Mouse (Mus musculus): ENCODE data around the gene Stx8. TPM values are rescaled to one million over a fixed set of nuclear protein-coding genes. Genes with fewer than 3 reads are reported as not detected.
A peak's percentile ranks its signal among the peaks of the same experiment; 100 is the strongest.

Stx8 gene
- polyA plus RNA-seq, 1 experiment from 2014 or later = 48.6 TPM

DNA sequence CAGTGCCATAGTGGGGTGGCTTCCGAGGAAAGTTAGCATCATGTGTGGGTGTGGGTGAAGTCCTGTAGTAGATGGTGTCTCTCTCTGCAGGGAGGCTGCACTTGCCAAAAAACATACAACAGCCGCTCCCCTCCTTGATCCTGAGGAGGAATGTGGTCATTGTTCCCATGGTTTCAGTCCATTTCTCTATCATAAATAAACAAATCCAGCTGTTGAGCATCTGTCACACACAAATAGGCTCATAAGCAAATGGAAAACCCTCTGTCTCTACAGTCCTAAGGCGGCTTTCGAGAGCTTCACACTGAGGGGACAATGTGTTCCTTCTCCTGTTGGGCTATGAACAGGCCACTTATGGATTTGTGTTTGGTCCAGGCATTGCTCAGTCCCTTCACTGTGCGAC lies 56.9 kb downstream of the Stx8 start:
- no peak overlapping the region for H3K4me3 ChIP-seq (ENCODE audit: low read depth, low read length)
- H3K9ac ChIP-seq = no peak overlapping the region
- H3K27ac ChIP-seq (ENCODE audit: low read depth) = peak overlapping the region; percentile 71; the same call in 1 of the 2 replicates
- H3K27me3 ChIP-seq (ENCODE audit: insufficient read depth, low read length) = no peaks in the 10 kb centered on the region
- no peaks in the 10 kb centered on the region for H3K36me3 ChIP-seq (ENCODE audit: insufficient read depth)
- DNase-seq (peak; percentile 89), ATAC-seq (ENCODE audit: insufficient read depth) (peak; percentile 88)
- H3K9me3 ChIP-seq (ENCODE audit: low read depth, low read length) = no peaks in the 10 kb centered on the region
- 27% methylated on average over 5 of the region's 5 CpGs for WGBS
- H3K4me1 ChIP-seq (ENCODE audit: insufficient read depth) = peaks cover 26% of the 10 kb centered on the region
- H3K4me2 ChIP-seq = no peak overlapping the region
- TF ChIP-seq CTCF (IDR thresholded peaks at IDR 0.05; ENCODE audit: low read depth) = no peak

- no peaks in the 10 kb centered on the region for H3K27me3 ChIP-seq (ENCODE audit: insufficient read depth, low read length)
- ATAC-seq (ENCODE audit: insufficient read depth) (peak; percentile 45; the same call in 1 of the 2 replicates), DNase-seq (no peak)
- no peak overlapping the region for H3K4me2 ChIP-seq
- H3K36me3 ChIP-seq (ENCODE audit: insufficient read depth) = no peaks in the 10 kb centered on the region
- no peak for TF ChIP-seq CTCF (IDR thresholded peaks at IDR 0.05; ENCODE audit: low read depth)
- H3K4me3 ChIP-seq (ENCODE audit: low read depth, low read length) = no peak overlapping the region
- 30% methylated on average over 8 of the region's 8 CpGs for WGBS
- H3K9me3 ChIP-seq (ENCODE audit: low read depth, low read length) = no peaks in the 10 kb centered on the region
- H3K27ac ChIP-seq (ENCODE audit: low read depth) = peak overlapping the region; percentile 71; the same call in 1 of the 2 replicates
- H3K9ac ChIP-seq = no peak overlapping the region
- H3K4me1 ChIP-seq (ENCODE audit: insufficient read depth) = peaks cover 22% of the 10 kb centered on the region
Observed at GRCm38 (mm10) chr11:68023811-68024369, 57.9 kb downstream of the Stx8 start.

- DNase-seq (no peak), ATAC-seq (ENCODE audit: insufficient read depth) (no peak)
- H3K4me1 ChIP-seq (ENCODE audit: insufficient read depth) = peaks cover 16% of the 10 kb centered on the region
- 73% methylated on average over 5 of the region's 5 CpGs for WGBS
- no peak overlapping the region for H3K4me2 ChIP-seq
- H3K27ac ChIP-seq (ENCODE audit: low read depth) = no peak overlapping the region
- no peaks in the 10 kb centered on the region for H3K27me3 ChIP-seq (ENCODE audit: insufficient read depth, low read length)
- no peaks in the 10 kb centered on the region for H3K9me3 ChIP-seq (ENCODE audit: low read depth, low read length)
- no peaks in the 10 kb centered on the region for H3K36me3 ChIP-seq (ENCODE audit: insufficient read depth)
- TF ChIP-seq CTCF (IDR thresholded peaks at IDR 0.05; ENCODE audit: low read depth) = no peak
- no peak overlapping the region for H3K9ac ChIP-seq
- H3K4me3 ChIP-seq (ENCODE audit: low read depth, low read length) = no peak overlapping the region
Observed at GRCm38 (mm10) chr11:68026590-68026989, 60.6 kb downstream of the Stx8 start.

DNA sequence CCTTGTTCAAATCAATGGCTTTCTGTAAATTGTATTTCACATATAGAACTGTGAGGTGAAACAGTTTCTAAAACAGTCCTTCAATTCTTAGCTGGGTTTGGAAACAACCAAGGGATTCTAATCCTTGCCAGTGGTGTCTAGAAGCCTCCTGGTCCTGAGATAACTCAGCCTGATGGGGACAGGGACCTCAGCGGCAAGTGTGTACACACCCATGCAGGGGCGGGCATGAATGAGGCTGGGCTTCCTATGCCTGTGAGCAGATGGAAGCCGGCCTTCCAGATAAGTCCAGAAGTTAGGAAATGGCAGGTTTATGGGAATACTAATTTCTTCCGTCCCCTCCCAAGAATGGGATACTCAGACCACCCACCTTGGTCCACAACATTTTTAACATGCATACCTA lies 63.1 kb downstream of the Stx8 start:
- H3K4me2 ChIP-seq = no peak overlapping the region
- no peak overlapping the region for H3K4me3 ChIP-seq (ENCODE audit: low read depth, low read length)
- H3K4me1 ChIP-seq (ENCODE audit: insufficient read depth) = peaks cover 1% of the 10 kb centered on the region; the same call in 1 of the 2 replicates
- no peak for ATAC-seq (ENCODE audit: insufficient read depth)
- no peaks in the 10 kb centered on the region for H3K27me3 ChIP-seq (ENCODE audit: insufficient read depth, low read length)
- no peak for DNase-seq
- no peaks in the 10 kb centered on the region for H3K9me3 ChIP-seq (ENCODE audit: low read depth, low read length)
- no peak for TF ChIP-seq CTCF (IDR thresholded peaks at IDR 0.05; ENCODE audit: low read depth)
- 45% methylated on average over 4 of the region's 4 CpGs for WGBS
- H3K36me3 ChIP-seq (ENCODE audit: insufficient read depth) = no peaks in the 10 kb centered on the region
- no peak overlapping the region for H3K27ac ChIP-seq (ENCODE audit: low read depth)
- no peak overlapping the region for H3K9ac ChIP-seq

- Histone ChIP-seq H3K27ac (ENCODE audit: low read depth) (no peak overlapping the region), H3K9me3 (ENCODE audit: low read depth, low read length) (no peaks in the 10 kb centered on the region), H3K36me3 (ENCODE audit: insufficient read depth) (no peaks in the 10 kb centered on the region), H3K27me3 (ENCODE audit: insufficient read depth, low read length) (no peaks in the 10 kb centered on the region), H3K4me1 (ENCODE audit: insufficient read depth) (no peaks in the 10 kb centered on the region), H3K4me3 (ENCODE audit: low read depth, low read length) (no peak overlapping the region), H3K9ac (no peak overlapping the region), H3K4me2 (no peak overlapping the region)
- ATAC-seq (ENCODE audit: insufficient read depth) (no peak), DNase-seq (no peak)
- WGBS = 39% methylated on average over 3 of the region's 3 CpGs
- no peak for TF ChIP-seq CTCF (IDR thresholded peaks at IDR 0.05; ENCODE audit: low read depth)
Observed at GRCm38 (mm10) chr11:68029871-68030270, 63.9 kb downstream of the Stx8 start.

DNA sequence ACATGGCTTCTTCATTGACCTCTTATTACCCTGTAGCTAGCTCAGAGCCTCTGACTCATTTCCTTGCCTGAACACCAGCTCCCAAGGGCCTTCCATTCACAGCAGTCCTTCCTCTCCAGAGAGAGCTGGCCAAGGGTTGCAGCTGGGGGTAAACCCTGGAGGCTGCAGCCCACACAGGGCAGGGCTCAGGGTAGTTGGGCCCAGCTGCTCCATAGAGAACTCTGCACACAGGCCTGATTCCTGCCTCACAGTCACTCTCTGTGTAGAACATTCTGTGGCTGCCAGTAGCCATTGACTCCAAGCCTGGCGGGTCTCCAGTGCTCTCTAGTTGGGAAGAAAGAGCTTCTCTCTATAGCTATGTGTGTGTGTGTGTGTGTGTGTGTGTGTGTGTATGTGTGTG lies 64.8 kb downstream of the Stx8 start:
- Histone ChIP-seq H3K36me3 (ENCODE audit: insufficient read depth) (no peaks in the 10 kb centered on the region), H3K27me3 (ENCODE audit: insufficient read depth, low read length) (no peaks in the 10 kb centered on the region), H3K27ac (ENCODE audit: low read depth) (no peak overlapping the region), H3K9ac (no peak overlapping the region), H3K4me3 (ENCODE audit: low read depth, low read length) (no peak overlapping the region), H3K4me1 (ENCODE audit: insufficient read depth) (no peaks in the 10 kb centered on the region), H3K9me3 (ENCODE audit: low read depth, low read length) (no peaks in the 10 kb centered on the region), H3K4me2 (no peak overlapping the region)
- ATAC-seq (ENCODE audit: insufficient read depth) (no peak), DNase-seq (no peak)
- WGBS = 75% methylated on average over 1 of the region's 1 CpGs
- no peak for TF ChIP-seq CTCF (IDR thresholded peaks at IDR 0.05; ENCODE audit: low read depth)

- no peak for DNase-seq
- H3K27me3 ChIP-seq (ENCODE audit: insufficient read depth, low read length) = no peaks in the 10 kb centered on the region
- no peak overlapping the region for H3K9ac ChIP-seq
- H3K36me3 ChIP-seq (ENCODE audit: insufficient read depth) = no peaks in the 10 kb centered on the region
- no peak overlapping the region for H3K4me3 ChIP-seq (ENCODE audit: low read depth, low read length)
- ATAC-seq (ENCODE audit: insufficient read depth) = no peak
- no peaks in the 10 kb centered on the region; the same call in 1 of the 2 replicates for H3K4me1 ChIP-seq (ENCODE audit: insufficient read depth)
- no peak overlapping the region for H3K27ac ChIP-seq (ENCODE audit: low read depth)
- WGBS = 66% methylated on average over 2 of the region's 2 CpGs
- no peaks in the 10 kb centered on the region for H3K9me3 ChIP-seq (ENCODE audit: low read depth, low read length)
- TF ChIP-seq CTCF (IDR thresholded peaks at IDR 0.05; ENCODE audit: low read depth) = no peak
- H3K4me2 ChIP-seq = no peak overlapping the region
Observed at GRCm38 (mm10) chr11:68032448-68032847, 66.5 kb downstream of the Stx8 start.
